Mouse (Mus musculus) neural tube, embryonic 12.5 days (tissue): ENCODE results near the gene Ppp3ca. TPM values are rescaled to one million over a fixed set of nuclear protein-coding genes. Genes with fewer than 3 reads are reported as not detected.

Experiments used
- ATAC-seq: fragments of 200-750 bp; cut with Nextera tagmentation; 2 replicates; pipeline ENCODE4 v1.8.0; 2017; ENCODE audit warnings: low read depth, mild to moderate bottlenecking, moderate TSS enrichment, moderate library complexity; ENCODE audit not compliant: low FRiP score
- H3K27ac ChIP-seq: fragments of 300-500 bp; sonication (generic); 2 replicates; pipeline ENCODE4 v1.5.1; 2016
- H3K27me3 ChIP-seq: fragments of 300-500 bp; sonication (generic); replicated peaks from 2 replicates; pipeline ENCODE4 v1.6.1; 2016; ENCODE audit warnings: mild to moderate bottlenecking
- H3K36me3 ChIP-seq: fragments of 300-500 bp; sonication (generic); 2 replicates; pipeline ENCODE4 v1.6.1; 2016; ENCODE audit warnings: mild to moderate bottlenecking
- H3K4me1 ChIP-seq: fragments of 300-500 bp; sonication (generic); 2 replicates; pipeline ENCODE4 v1.6.1; 2016
- H3K4me2 ChIP-seq: fragments of 300-500 bp; sonication (generic); replicated peaks from 2 replicates; pipeline ENCODE4 v1.6.1; 2016; ENCODE audit warnings: mild to moderate bottlenecking
- H3K4me3 ChIP-seq: fragments of 300-500 bp; sonication (generic); 2 replicates; pipeline ENCODE4 v1.5.1; 2016
- H3K9ac ChIP-seq: fragments of 300-500 bp; sonication (generic); 2 replicates; pipeline ENCODE4 v1.6.1; 2016; ENCODE audit warnings: mild to moderate bottlenecking
- H3K9me3 ChIP-seq: fragments of 300-500 bp; sonication (generic); 2 replicates; pipeline ENCODE4 v1.6.1; 2016; ENCODE audit warnings: mild to moderate bottlenecking
- WGBS: fragments of 180-500 bp; shearing (Covaris S2); methylation state at CpG from one replicate; pipeline ENCODE4 v1.1.7; 2016; 5-methylcytosine and 5-hydroxymethylcytosine counted together
- polyA plus RNA-seq: library from polyadenylated mRNA; unstranded; fragments of >200 nt; fragmentation: Nextera tagmentation; extraction: Ambion mirVana; gene quantifications from 2 replicates; pipeline ENCODE4 v1.2.1, GENCODE M21; 2016

Ppp3ca gene
- polyA plus RNA-seq, 1 experiment from 2014 or later: 164 TPM

DNA sequence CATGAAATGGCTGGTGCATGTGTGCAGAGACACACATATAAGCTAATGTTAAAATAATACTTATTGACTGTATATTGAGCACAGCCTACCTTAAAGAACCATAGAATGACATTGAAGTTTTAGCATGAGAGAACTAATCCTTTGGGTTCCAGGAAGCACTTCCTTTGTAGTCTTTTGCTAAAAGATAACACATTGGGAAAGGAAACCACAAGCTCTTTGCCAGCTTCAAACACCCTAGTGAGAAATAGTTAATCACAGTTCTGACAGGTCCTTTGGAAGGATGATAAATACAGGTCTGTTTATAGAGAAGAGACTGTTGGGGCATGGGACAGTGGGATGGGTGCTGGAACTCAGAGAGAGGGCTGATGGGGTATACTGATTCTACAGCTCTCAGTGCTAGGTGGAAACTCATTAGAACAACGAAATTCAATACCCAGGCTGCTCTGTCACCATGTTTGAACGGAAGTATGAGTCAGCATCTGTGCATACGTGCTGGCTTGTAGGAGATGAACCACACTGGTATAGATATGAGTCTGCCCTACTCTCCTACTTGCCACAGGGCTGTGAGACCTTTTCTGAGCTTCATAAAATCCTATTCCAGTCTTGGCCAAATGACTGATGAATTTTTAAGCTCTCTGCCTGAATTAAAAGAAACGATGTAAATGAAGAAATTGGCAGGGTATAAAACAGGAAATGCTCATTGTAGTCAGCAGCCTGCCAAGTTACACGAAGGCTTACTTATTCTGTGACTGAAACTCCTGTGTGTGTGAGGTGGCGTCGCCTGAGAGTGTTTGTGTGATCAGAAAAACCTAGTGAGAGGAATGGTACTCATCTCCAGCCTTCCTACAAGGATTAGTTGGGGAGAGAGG, 271.0 kb downstream of the Ppp3ca start:
- no peaks in the 10 kb centered on the region for H3K36me3 ChIP-seq
- H3K27ac ChIP-seq: no peak overlapping the region
- no peaks in the 10 kb centered on the region for H3K9me3 ChIP-seq
- H3K9ac ChIP-seq: no peak overlapping the region
- no peak overlapping the region for H3K4me2 ChIP-seq
- WGBS: 84% methylated on average over 7 of the region's 7 CpGs
- ATAC-seq: no peak
- no peaks in the 10 kb centered on the region for H3K4me1 ChIP-seq
- no peaks in the 10 kb centered on the region for H3K27me3 ChIP-seq
- H3K4me3 ChIP-seq: no peak overlapping the region

DNA sequence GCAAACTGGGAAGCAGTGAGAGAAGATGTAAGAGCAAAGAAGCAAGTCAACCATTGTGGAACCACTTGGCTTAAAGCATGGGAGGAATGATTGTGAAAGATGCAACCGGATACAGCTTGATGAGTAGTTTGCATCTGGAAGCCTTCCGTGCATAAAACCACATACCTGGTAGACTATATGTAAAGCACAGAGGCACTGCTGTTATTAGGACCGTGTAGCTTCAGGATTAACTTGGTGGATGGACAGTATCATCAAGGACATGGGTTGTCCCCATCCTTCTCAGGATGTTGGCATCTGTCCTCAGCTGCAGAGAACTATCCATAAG, 271.6 kb downstream of the Ppp3ca start:
- Histone ChIP-seq H3K4me1 (no peaks in the 10 kb centered on the region), H3K9me3 (no peaks in the 10 kb centered on the region), H3K27me3 (no peaks in the 10 kb centered on the region), H3K4me2 (no peak overlapping the region), H3K9ac (no peak overlapping the region), H3K4me3 (no peak overlapping the region), H3K27ac (no peak overlapping the region), H3K36me3 (no peaks in the 10 kb centered on the region)
- WGBS: 93% methylated on average over 3 of the region's 3 CpGs
- no peak for ATAC-seq

DNA sequence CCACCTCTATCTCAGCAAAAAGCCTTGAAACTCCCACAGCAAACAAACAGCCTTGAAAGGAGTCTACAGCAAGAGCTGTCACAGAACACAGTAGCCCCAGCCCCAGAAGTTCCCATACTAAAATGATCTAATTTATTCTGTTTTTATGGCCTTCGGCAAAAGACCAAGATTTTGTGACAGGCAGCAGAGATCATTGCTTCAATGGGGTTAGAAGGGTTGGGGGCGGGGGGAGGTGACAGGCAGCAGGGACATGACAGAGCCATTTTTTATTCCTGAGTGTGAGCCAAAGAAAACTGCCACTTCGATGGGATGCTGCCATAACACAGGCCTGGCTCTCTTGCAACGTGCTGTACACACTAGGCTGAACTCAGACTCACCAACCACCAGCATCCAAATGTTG, 275.6 kb downstream of the Ppp3ca start:
- Histone ChIP-seq H3K36me3 (no peaks in the 10 kb centered on the region), H3K4me3 (no peak overlapping the region), H3K27me3 (no peaks in the 10 kb centered on the region), H3K9ac (no peak overlapping the region), H3K4me1 (no peaks in the 10 kb centered on the region), H3K9me3 (no peaks in the 10 kb centered on the region), H3K27ac (no peak overlapping the region), H3K4me2 (no peak overlapping the region)
- ATAC-seq: no peak
- WGBS: 77% methylated on average over 4 of the region's 4 CpGs

DNA sequence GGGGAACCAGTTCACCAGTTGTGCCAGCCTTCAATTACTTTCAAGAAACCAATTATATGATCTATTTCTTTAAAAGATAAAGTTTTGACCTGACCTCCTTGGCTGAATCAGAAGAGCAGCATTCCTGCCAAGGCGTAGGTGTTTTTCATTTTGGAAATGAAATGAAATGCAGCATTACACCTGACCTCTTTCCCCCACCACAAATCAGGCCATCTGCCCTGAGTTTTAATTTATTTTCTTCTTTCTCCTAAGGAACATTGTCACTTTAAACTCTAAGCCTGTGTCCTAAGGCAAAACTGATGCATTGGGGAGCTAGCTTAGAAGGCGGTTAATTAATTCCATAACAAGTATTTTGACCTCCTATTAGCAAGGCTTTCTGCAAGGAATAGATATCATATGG, 276.7 kb downstream of the Ppp3ca start:
- no peak overlapping the region for H3K4me2 ChIP-seq
- ATAC-seq: no peak
- H3K27ac ChIP-seq: no peak overlapping the region
- H3K27me3 ChIP-seq: no peaks in the 10 kb centered on the region
- H3K4me1 ChIP-seq: no peaks in the 10 kb centered on the region
- no peaks in the 10 kb centered on the region for H3K9me3 ChIP-seq
- 92% methylated on average over 2 of the region's 2 CpGs for WGBS
- H3K36me3 ChIP-seq: no peaks in the 10 kb centered on the region
- H3K4me3 ChIP-seq: no peak overlapping the region
- no peak overlapping the region for H3K9ac ChIP-seq

DNA sequence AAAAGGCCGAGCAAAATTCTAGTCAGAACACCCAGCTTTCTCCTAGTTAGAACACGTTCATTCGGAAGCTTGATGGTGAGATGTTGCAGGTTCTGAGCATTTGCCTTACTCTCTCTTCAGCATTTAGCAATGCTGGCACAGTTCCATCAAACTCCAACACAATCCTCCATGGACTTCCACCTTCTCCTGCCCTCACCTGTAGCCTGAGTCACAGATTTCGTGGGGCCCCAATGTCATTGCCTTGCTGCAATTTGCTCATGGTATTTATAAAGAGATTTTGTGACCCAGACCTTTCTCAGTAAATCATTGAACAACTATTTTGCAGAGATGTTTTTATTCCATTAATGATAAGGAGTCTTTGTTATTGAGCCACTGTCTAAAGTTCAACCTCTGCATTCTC, 278.2 kb downstream of the Ppp3ca start:
- ATAC-seq: no peak
- Histone ChIP-seq H3K4me3 (no peak overlapping the region), H3K9me3 (no peaks in the 10 kb centered on the region), H3K27me3 (no peaks in the 10 kb centered on the region), H3K27ac (no peak overlapping the region), H3K4me2 (no peak overlapping the region), H3K36me3 (no peaks in the 10 kb centered on the region), H3K4me1 (no peaks in the 10 kb centered on the region), H3K9ac (no peak overlapping the region)
- WGBS: 94% methylated on average over 4 of the region's 4 CpGs

DNA sequence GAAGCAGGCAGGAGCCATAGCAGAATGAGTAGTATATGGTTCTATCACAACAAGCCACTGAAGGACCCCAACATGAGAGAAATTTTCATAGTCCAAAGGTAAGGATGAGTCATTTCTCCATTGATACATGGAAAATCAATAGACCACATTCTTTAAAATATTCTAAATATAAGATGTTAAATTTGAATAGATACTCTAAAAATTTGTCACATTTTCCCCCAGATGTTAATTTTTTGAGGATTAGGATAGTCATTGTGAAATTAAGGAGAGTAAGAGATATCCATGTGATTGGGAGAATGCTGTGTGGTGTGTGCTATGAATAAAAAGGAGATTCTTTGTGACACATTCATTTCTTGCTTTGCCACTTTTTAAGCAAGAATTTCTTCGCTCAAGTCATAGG, 281.9 kb downstream of the Ppp3ca start:
- H3K36me3 ChIP-seq: no peaks in the 10 kb centered on the region
- H3K9ac ChIP-seq: no peak overlapping the region
- no peaks in the 10 kb centered on the region for H3K4me1 ChIP-seq
- no peaks in the 10 kb centered on the region for H3K27me3 ChIP-seq
- ATAC-seq: no peak
- no peaks in the 10 kb centered on the region for H3K9me3 ChIP-seq
- WGBS: 89% methylated on average over 1 of the region's 1 CpGs
- no peak overlapping the region for H3K27ac ChIP-seq
- no peak overlapping the region for H3K4me3 ChIP-seq
- H3K4me2 ChIP-seq: no peak overlapping the region

DNA sequence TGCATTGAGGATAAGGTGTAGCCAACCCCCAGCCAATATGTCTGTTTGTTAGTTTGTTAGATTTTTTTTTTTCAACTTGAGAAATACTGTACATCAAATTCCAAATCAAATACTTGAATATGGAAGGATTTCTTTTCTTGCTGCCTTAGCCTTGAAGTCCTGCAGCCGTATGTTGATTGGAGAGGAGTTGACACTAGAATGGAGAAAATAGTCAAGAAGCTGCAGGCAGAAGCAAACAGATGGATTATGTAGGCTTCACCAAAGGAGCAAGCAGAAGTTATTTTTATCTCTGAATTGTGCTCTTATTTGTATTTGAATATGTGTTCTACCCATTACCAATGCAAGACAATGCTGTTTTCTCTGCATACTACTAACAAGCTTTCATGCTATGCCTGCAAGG, 282.9 kb downstream of the Ppp3ca start:
- no peaks in the 10 kb centered on the region for H3K36me3 ChIP-seq
- WGBS: 93% methylated on average over 1 of the region's 1 CpGs
- no peaks in the 10 kb centered on the region for H3K9me3 ChIP-seq

DNA sequence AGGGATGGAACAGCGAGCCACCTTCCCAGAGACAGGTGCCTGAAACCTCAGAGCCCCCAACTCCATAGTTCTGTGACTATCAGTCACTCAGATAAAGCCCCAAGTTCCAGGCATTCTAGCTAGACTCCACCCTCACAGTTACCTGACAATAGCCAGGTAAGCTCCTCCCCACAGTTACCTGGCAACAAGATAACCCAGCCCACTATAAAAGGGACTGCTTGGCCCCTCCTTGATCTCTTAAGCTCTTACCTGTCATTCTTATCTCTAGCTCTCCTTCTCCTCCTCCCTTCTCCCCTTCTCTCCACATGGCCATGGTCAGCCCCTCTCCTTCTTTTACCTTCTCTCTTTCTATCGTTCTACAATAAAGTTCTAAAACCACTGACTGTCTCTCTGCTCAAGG, 285.1 kb downstream of the Ppp3ca start:
- Histone ChIP-seq H3K27ac (no peak overlapping the region), H3K4me1 (no peaks in the 10 kb centered on the region), H3K9me3 (no peaks in the 10 kb centered on the region), H3K4me2 (no peak overlapping the region), H3K4me3 (no peak overlapping the region), H3K36me3 (no peaks in the 10 kb centered on the region), H3K27me3 (no peaks in the 10 kb centered on the region), H3K9ac (no peak overlapping the region)
- ATAC-seq: no peak
- 85% methylated on average over 2 of the region's 2 CpGs for WGBS

More for the DNA sequence above, 282.9 kb downstream of the Ppp3ca start:
- H3K9ac ChIP-seq: no peak overlapping the region
- no peak overlapping the region for H3K4me2 ChIP-seq
- no peak overlapping the region for H3K4me3 ChIP-seq
- H3K27ac ChIP-seq: no peak overlapping the region
- no peaks in the 10 kb centered on the region for H3K27me3 ChIP-seq
- no peak for ATAC-seq
- H3K4me1 ChIP-seq: no peaks in the 10 kb centered on the region

DNA sequence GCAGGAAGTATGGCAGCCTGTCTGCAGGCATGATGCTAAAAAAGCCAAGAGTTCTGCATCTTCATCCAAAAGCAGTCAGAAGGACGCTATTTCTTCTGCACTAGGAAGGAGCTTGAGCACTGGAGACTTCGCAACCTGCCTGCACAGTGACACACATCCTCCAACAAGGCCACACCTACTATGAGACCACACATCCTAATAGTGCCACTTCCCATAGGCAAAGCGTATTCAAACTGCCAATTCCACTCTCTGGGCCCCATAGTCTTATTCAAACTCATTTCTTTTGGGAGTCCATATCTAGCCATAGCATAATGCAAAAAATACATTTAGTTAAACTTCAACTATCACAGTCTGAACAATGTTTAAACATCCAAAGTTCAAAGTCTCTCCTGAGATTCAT, 290.4 kb downstream of the Ppp3ca start:
- 86% methylated on average over 3 of the region's 3 CpGs for WGBS
- H3K9ac ChIP-seq: no peak overlapping the region
- ATAC-seq: no peak
- no peaks in the 10 kb centered on the region for H3K36me3 ChIP-seq
- H3K4me3 ChIP-seq: no peak overlapping the region
- no peak overlapping the region for H3K27ac ChIP-seq
- H3K27me3 ChIP-seq: no peaks in the 10 kb centered on the region
- no peaks in the 10 kb centered on the region for H3K9me3 ChIP-seq
- no peak overlapping the region for H3K4me2 ChIP-seq
- no peaks in the 10 kb centered on the region for H3K4me1 ChIP-seq

DNA sequence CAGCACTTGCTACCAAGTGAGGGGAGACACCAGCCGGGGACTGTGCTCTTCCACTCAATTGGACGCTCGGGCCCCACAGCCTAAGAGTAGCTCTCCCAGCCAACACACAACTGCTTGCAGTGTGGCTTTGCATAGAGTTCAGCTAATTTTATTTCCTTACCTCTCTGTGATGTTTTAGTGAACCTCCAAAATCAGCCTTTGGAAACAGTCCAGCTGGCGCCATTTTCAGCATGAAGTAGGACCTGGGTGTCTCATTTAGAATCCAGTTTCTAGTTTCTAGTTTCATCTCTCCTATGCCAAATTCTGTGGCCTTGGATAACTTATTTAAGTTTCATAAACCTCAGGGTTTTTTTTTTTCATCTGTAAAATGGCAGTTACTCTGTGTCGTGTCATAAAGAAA, 296.9 kb downstream of the Ppp3ca start:
- WGBS: 94% methylated on average over 5 of the region's 5 CpGs
- no peaks in the 10 kb centered on the region for H3K4me1 ChIP-seq

DNA sequence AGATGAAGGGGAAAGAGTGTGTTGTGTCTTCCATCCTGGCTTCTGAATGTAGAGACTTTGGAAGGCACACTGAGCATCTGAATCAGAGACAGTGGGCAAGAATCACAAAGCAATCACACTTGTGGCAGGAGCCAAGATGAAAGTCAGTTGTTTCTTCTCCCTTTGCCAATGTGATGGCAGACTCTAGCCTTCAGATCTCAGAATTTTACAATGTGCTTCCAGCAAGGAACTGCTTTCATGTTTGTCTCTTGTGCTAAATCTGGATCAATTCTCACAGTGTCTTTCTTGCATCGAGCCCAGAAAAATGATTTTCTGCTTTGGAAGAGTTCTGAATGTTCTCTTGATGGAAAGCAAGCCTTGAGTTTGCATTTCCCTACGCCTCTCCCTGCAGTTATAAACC, 297.6 kb downstream of the Ppp3ca start:
- 89% methylated on average over 2 of the region's 2 CpGs for WGBS
- no peak overlapping the region for H3K4me2 ChIP-seq

More for the DNA sequence above, 296.9 kb downstream of the Ppp3ca start:
- Histone ChIP-seq H3K36me3 (no peaks in the 10 kb centered on the region), H3K4me3 (no peak overlapping the region), H3K9me3 (no peaks in the 10 kb centered on the region), H3K27ac (no peak overlapping the region), H3K27me3 (no peaks in the 10 kb centered on the region), H3K9ac (no peak overlapping the region), H3K4me2 (no peak overlapping the region)
- ATAC-seq: no peak

DNA sequence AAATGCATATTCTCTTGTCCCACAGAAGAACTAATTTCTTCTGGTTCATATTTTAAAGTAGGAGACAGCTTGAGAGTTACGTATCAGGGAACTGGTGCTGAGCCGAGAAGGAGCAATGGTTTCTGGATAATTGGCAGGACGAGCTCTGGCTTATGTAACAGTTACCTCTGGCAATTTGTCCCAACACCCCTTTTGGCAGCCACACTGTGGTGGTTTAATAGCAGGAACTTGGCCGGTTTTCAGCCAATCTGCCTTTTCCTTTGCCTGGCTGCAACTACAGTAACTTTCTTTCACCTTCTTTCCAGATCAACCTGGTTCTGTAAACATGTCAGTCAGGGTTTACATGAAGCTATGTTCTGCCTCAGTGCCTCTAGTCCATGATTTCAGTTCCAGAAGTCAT, 299.9 kb downstream of the Ppp3ca start:
- H3K27me3 ChIP-seq: no peaks in the 10 kb centered on the region
- H3K4me2 ChIP-seq: no peak overlapping the region
- H3K27ac ChIP-seq: no peak overlapping the region
- H3K4me3 ChIP-seq: no peak overlapping the region
- H3K36me3 ChIP-seq: no peaks in the 10 kb centered on the region
- ATAC-seq: no peak
- no peaks in the 10 kb centered on the region for H3K9me3 ChIP-seq
- no peaks in the 10 kb centered on the region for H3K4me1 ChIP-seq
- 85% methylated on average over 4 of the region's 4 CpGs for WGBS
- no peak overlapping the region for H3K9ac ChIP-seq

More for the DNA sequence above, 297.6 kb downstream of the Ppp3ca start:
- H3K4me3 ChIP-seq: no peak overlapping the region
- no peak overlapping the region for H3K27ac ChIP-seq
- H3K9me3 ChIP-seq: no peaks in the 10 kb centered on the region
- no peaks in the 10 kb centered on the region for H3K36me3 ChIP-seq
- ATAC-seq: no peak
- no peaks in the 10 kb centered on the region for H3K27me3 ChIP-seq
- no peak overlapping the region for H3K9ac ChIP-seq
- H3K4me1 ChIP-seq: no peaks in the 10 kb centered on the region

DNA sequence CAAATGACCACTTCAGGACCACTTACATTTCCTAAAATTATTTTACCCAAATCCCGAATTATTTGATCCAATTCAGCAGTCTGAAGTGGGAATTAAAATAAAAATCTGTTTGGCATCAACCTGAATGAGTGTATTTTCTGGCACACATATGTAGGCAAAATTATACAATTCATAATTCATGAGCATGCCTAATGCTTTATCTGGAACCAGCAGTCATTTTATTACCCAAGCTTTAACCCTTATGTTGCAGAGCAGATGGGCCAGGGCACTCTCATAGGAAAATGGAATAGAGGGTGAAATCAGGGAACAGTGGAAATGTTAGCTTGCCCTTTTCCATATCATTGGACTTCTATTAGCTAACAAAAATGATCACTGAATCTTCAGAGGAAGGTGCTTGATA, 307.9 kb downstream of the Ppp3ca start:
- Histone ChIP-seq H3K4me2 (no peak overlapping the region), H3K9me3 (no peaks in the 10 kb centered on the region), H3K36me3 (no peaks in the 10 kb centered on the region), H3K9ac (no peak overlapping the region), H3K27me3 (no peaks in the 10 kb centered on the region), H3K4me1 (no peaks in the 10 kb centered on the region), H3K4me3 (no peak overlapping the region), H3K27ac (no peak overlapping the region)
- WGBS: 76% methylated on average over 1 of the region's 1 CpGs
- ATAC-seq: no peak
